In genomic region chr9:100419103-100419502, GRCm38 (mm10) we compare ENCODE assay signal across 25 mouse cellular contexts.
"Had no signal": no experiment of that assay in that cellular context is flagged by ENCODE, and none has a peak within 500 bp of the region (broad histone marks: within the 10 kb centered on the region; RNA-seq: fewer than 3 reads in every experiment).

No protein-coding gene starts in this region.

- H3K27ac ChIP-seq: intestine, embryonic 15.5 days; kidney, embryonic 15.5 days; limb, embryonic 12.5 days; limb, embryonic 15.5 days; liver, embryonic 14.5 days; macrophage; midbrain, embryonic 12.5 days; midbrain, embryonic 15.5 days; neural tube, embryonic 12.5 days; neural tube, embryonic 15.5 days; stomach, postnatal 0 days had no signal

- H3K4me2 ChIP-seq: intestine, embryonic 15.5 days; kidney, embryonic 15.5 days; limb, embryonic 12.5 days; limb, embryonic 15.5 days; liver, embryonic 11.5 days; lung, embryonic 14.5 days; midbrain, embryonic 12.5 days; midbrain, embryonic 15.5 days; neural tube, embryonic 12.5 days; neural tube, embryonic 15.5 days had no signal

- H3K27me3 ChIP-seq: intestine, embryonic 15.5 days; kidney, embryonic 15.5 days; limb, embryonic 12.5 days; limb, embryonic 15.5 days; midbrain, embryonic 12.5 days; midbrain, embryonic 15.5 days; neural tube, embryonic 12.5 days; neural tube, embryonic 15.5 days had no signal

- ATAC-seq: intestine, embryonic 15.5 days; liver, postnatal 0 days; midbrain, embryonic 15.5 days had no signal

- H3K4me3 ChIP-seq: intestine, embryonic 15.5 days; kidney, embryonic 15.5 days; limb, embryonic 12.5 days; limb, embryonic 15.5 days; midbrain, embryonic 12.5 days; midbrain, embryonic 15.5 days; neural tube, embryonic 12.5 days; neural tube, embryonic 15.5 days had no signal

- DNase-seq: kidney, adult 11 months; kidney, adult 8-10 months; kidney, postnatal 10 days; kidney, postnatal 4 days; left cerebral cortex, postnatal 4 days; liver, postnatal 0 days; lung, embryonic 14.5 days; right cerebral cortex, adult 18-20 months; right cerebral cortex, postnatal 14 days; right cerebral cortex, postnatal 4 days; thymus, adult 2 months; thymus, postnatal 14 days; thymus, postnatal 4 days had no signal

- H3K9ac ChIP-seq: intestine, embryonic 15.5 days; kidney, embryonic 15.5 days; limb, embryonic 12.5 days; limb, embryonic 15.5 days; liver, embryonic 14.5 days; liver, postnatal 0 days; lung, embryonic 14.5 days; midbrain, embryonic 12.5 days; midbrain, embryonic 15.5 days; neural tube, embryonic 12.5 days; neural tube, embryonic 15.5 days had no signal

- H3K9me3 ChIP-seq: intestine, embryonic 15.5 days; kidney, embryonic 15.5 days; limb, embryonic 12.5 days; limb, embryonic 15.5 days; midbrain, embryonic 12.5 days; midbrain, embryonic 15.5 days; neural tube, embryonic 12.5 days; neural tube, embryonic 15.5 days had no signal

- H3K36me3 ChIP-seq: intestine, embryonic 15.5 days; kidney, embryonic 15.5 days; limb, embryonic 12.5 days; limb, embryonic 15.5 days; midbrain, embryonic 12.5 days; midbrain, embryonic 15.5 days; neural tube, embryonic 12.5 days; neural tube, embryonic 15.5 days had no signal

- H3K4me1 ChIP-seq: intestine, embryonic 15.5 days had no signal
